Comparison of ENCODE assay signal across 16 mouse cellular contexts in the genomic region with DNA sequence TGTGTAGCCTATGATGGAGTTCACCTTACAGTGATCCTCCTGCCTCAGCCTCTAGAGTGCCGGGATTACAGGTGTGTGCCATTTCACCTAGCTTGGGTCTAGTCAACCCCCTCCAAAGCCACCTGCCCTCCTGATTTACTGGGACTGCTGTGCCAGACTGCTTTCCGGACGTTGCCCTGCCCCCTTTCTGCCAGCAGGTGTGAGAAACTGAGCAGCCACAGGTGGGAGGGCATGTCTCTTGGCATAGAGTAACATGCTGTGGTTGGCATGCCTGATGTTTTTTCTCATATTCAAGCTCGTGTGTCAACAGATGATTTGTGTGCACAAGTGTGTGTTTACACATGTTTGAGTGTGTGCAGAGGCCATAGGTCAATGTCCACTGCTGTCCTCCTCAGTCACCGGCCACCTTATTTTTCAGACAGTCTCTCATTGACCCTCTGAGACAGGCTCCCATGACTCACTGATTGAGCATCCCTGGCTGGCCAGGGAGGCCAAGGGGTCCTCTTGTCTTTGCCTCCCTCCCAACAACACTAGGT.
"Had no signal": no experiment of that assay in that cellular context is flagged by ENCODE, and none has a peak within 500 bp of the region (broad histone marks: within the 10 kb centered on the region; RNA-seq: fewer than 3 reads in every experiment).

No protein-coding gene starts in this region.

- H3K4me1 ChIP-seq: megakaryocyte, embryonic 14.5 days; neural tube, embryonic 12.5 days; stomach, embryonic 15.5 days had no signal

- H3K4me2 ChIP-seq: lung, embryonic 15.5 days; midbrain, embryonic 11.5 days; neural tube, embryonic 12.5 days; stomach, embryonic 15.5 days had no signal

- H3K27me3 ChIP-seq: lung, embryonic 15.5 days; neural tube, embryonic 12.5 days; stomach, embryonic 15.5 days had no signal

- H3K9me3 ChIP-seq: lung, embryonic 15.5 days; neural tube, embryonic 12.5 days; stomach, embryonic 15.5 days had no signal

- ATAC-seq: lung, postnatal 0 days; midbrain, embryonic 16.5 days had no signal

- H3K36me3 ChIP-seq: stomach, embryonic 15.5 days had no signal

- H3K9ac ChIP-seq: liver, embryonic 14.5 days; lung, embryonic 15.5 days; neural tube, embryonic 12.5 days; stomach, embryonic 15.5 days had no signal

- H3K27ac ChIP-seq: liver, embryonic 14.5 days; lung, embryonic 15.5 days; macrophage; neural tube, embryonic 12.5 days; stomach, embryonic 15.5 days; stomach, postnatal 0 days had no signal

- DNase-seq: lung, adult 2 months; lung, postnatal 14 days; midbrain, embryonic 14.5 days; right cerebral cortex, postnatal 14 days; thymus, adult 2 months; thymus, postnatal 25 days had no signal

- H3K4me3 ChIP-seq: lung, embryonic 15.5 days; megakaryocyte, embryonic 14.5 days; neural tube, embryonic 12.5 days; stomach, embryonic 15.5 days had no signal
